Mouse (Mus musculus): Measurements from ENCODE around the gene Parp6. TPM values are rescaled to one million over a fixed set of nuclear protein-coding genes. Genes with fewer than 3 reads are reported as not detected.

Gene Parp6
- total and polyA plus RNA-seq, 2 experiments, result 7.9 to 11.2 TPM

GRCm38 (mm10) chr9:59584871-59585308 is 32.2 kb upstream of the Parp6 start:
- no peak overlapping the region; the same call in 1 of the 2 replicates for H3K4me3 ChIP-seq (ENCODE audit: insufficient read depth, low read depth, low read length)
- 7% methylated on average over 13 of the region's 13 CpGs for WGBS
- no peaks in the 10 kb centered on the region for H3K4me1 ChIP-seq (ENCODE audit: control insufficient read depth, insufficient read depth, low read length)
- H3K36me3 ChIP-seq (ENCODE audit: control insufficient read depth, insufficient read depth, low read length), result no peaks in the 10 kb centered on the region
- no peaks in the 10 kb centered on the region for H3K79me2 ChIP-seq (ENCODE audit: control insufficient read depth, insufficient read depth, low read length)
- peaks cover 11% of the 10 kb centered on the region for H3K27me3 ChIP-seq (ENCODE audit: control insufficient read depth, insufficient read depth, low read length)
- no peak overlapping the region for H3K27ac ChIP-seq (replicated peaks; ENCODE audit: insufficient read depth, low read depth, low read length)
- peak overlapping the region; percentile 24; the same call in 1 of the 2 replicates for H3K9ac ChIP-seq (ENCODE audit: low read depth, low read length)
- TF ChIP-seq CTCF (IDR thresholded peaks at IDR 0.05; ENCODE audit: low read depth, low read length) (peak; percentile 81), POLR2A (IDR thresholded peaks at IDR 0.05; ENCODE audit: extremely low read depth, insufficient read depth, low read length) (no peak)
- DNase-seq (ENCODE audit: extremely low read depth, low read depth, low spot score), result peak; percentile 35

GRCm38 (mm10) chr9:59588252-59588651 is 28.8 kb upstream of the Parp6 start:
- H3K27ac ChIP-seq (replicated peaks; ENCODE audit: insufficient read depth, low read depth, low read length), result no peak overlapping the region
- TF ChIP-seq CTCF (IDR thresholded peaks at IDR 0.05; ENCODE audit: low read depth, low read length) (no peak), POLR2A (IDR thresholded peaks at IDR 0.05; ENCODE audit: extremely low read depth, insufficient read depth, low read length) (no peak)
- DNase-seq (ENCODE audit: extremely low read depth, low read depth, low spot score), result no peak
- no peak overlapping the region for H3K4me3 ChIP-seq (ENCODE audit: insufficient read depth, low read depth, low read length)
- H3K4me1 ChIP-seq (ENCODE audit: control insufficient read depth, insufficient read depth, low read length), result no peaks in the 10 kb centered on the region
- 66% methylated on average over 5 of the region's 5 CpGs for WGBS
- no peak overlapping the region for H3K9ac ChIP-seq (ENCODE audit: low read depth, low read length)
- no peaks in the 10 kb centered on the region for H3K36me3 ChIP-seq (ENCODE audit: control insufficient read depth, insufficient read depth, low read length)
- H3K27me3 ChIP-seq (ENCODE audit: control insufficient read depth, insufficient read depth, low read length), result peaks cover 12% of the 10 kb centered on the region
- H3K79me2 ChIP-seq (ENCODE audit: control insufficient read depth, insufficient read depth, low read length), result no peaks in the 10 kb centered on the region

- Histone ChIP-seq H3K79me2 (ENCODE audit: control insufficient read depth, insufficient read depth, low read length) (no peaks in the 10 kb centered on the region), H3K9ac (ENCODE audit: low read depth, low read length) (no peak overlapping the region), H3K27me3 (ENCODE audit: control insufficient read depth, insufficient read depth, low read length) (peaks cover 12% of the 10 kb centered on the region), H3K27ac (replicated peaks; ENCODE audit: insufficient read depth, low read depth, low read length) (no peak overlapping the region), H3K4me3 (ENCODE audit: insufficient read depth, low read depth, low read length) (no peak overlapping the region), H3K4me1 (ENCODE audit: control insufficient read depth, insufficient read depth, low read length) (no peaks in the 10 kb centered on the region), H3K36me3 (ENCODE audit: control insufficient read depth, insufficient read depth, low read length) (no peaks in the 10 kb centered on the region)
- DNase-seq (ENCODE audit: extremely low read depth, low read depth, low spot score), result no peak
- WGBS, result 51% methylated on average over 12 of the region's 12 CpGs
- TF ChIP-seq CTCF (IDR thresholded peaks at IDR 0.05; ENCODE audit: low read depth, low read length) (no peak), POLR2A (IDR thresholded peaks at IDR 0.05; ENCODE audit: extremely low read depth, insufficient read depth, low read length) (no peak)
Observed at GRCm38 (mm10) chr9:59588710-59589671, 28.1 kb upstream of the Parp6 start.

GRCm38 (mm10) chr9:59589703-59590439 is 27.2 kb upstream of the Parp6 start:
- Histone ChIP-seq H3K4me1 (ENCODE audit: control insufficient read depth, insufficient read depth, low read length) (no peaks in the 10 kb centered on the region), H3K79me2 (ENCODE audit: control insufficient read depth, insufficient read depth, low read length) (no peaks in the 10 kb centered on the region), H3K27me3 (ENCODE audit: control insufficient read depth, insufficient read depth, low read length) (peaks cover 11% of the 10 kb centered on the region), H3K4me3 (ENCODE audit: insufficient read depth, low read depth, low read length) (no peak overlapping the region), H3K9ac (ENCODE audit: low read depth, low read length) (no peak overlapping the region), H3K27ac (replicated peaks; ENCODE audit: insufficient read depth, low read depth, low read length) (no peak overlapping the region), H3K36me3 (ENCODE audit: control insufficient read depth, insufficient read depth, low read length) (no peaks in the 10 kb centered on the region)
- 77% methylated on average over 10 of the region's 10 CpGs for WGBS
- TF ChIP-seq POLR2A (IDR thresholded peaks at IDR 0.05; ENCODE audit: extremely low read depth, insufficient read depth, low read length) (no peak), CTCF (IDR thresholded peaks at IDR 0.05; ENCODE audit: low read depth, low read length) (no peak)
- DNase-seq (ENCODE audit: extremely low read depth, low read depth, low spot score), result no peak

- H3K27me3 ChIP-seq (ENCODE audit: control insufficient read depth, insufficient read depth, low read length), result peaks cover 12% of the 10 kb centered on the region
- TF ChIP-seq POLR2A (IDR thresholded peaks at IDR 0.05; ENCODE audit: extremely low read depth, insufficient read depth, low read length) (no peak), CTCF (IDR thresholded peaks at IDR 0.05; ENCODE audit: low read depth, low read length) (no peak)
Observed at GRCm38 (mm10) chr9:59601661-59602060, 15.4 kb upstream of the Parp6 start.

More at GRCm38 (mm10) chr9:59601661-59602060, 15.4 kb upstream of the Parp6 start:
- H3K36me3 ChIP-seq (ENCODE audit: control insufficient read depth, insufficient read depth, low read length), result no peaks in the 10 kb centered on the region
- H3K27ac ChIP-seq (replicated peaks; ENCODE audit: insufficient read depth, low read depth, low read length), result no peak overlapping the region
- no peaks in the 10 kb centered on the region for H3K79me2 ChIP-seq (ENCODE audit: control insufficient read depth, insufficient read depth, low read length)
- 52% methylated on average over 8 of the region's 8 CpGs for WGBS
- H3K4me3 ChIP-seq (ENCODE audit: insufficient read depth, low read depth, low read length), result no peak overlapping the region
- DNase-seq (ENCODE audit: extremely low read depth, low read depth, low spot score), result no peak
- no peaks in the 10 kb centered on the region for H3K4me1 ChIP-seq (ENCODE audit: control insufficient read depth, insufficient read depth, low read length)
- no peak overlapping the region for H3K9ac ChIP-seq (ENCODE audit: low read depth, low read length)

Data from liver, adult 2 months (tissue).